Mouse (Mus musculus) gonadal fat pad, adult 2 months (tissue): ENCODE data around the gene Arhgef17. TPM values are rescaled to one million over a fixed set of nuclear protein-coding genes. Genes with fewer than 3 reads are reported as not detected.

Experiments
- DNase-seq: peaks from one replicate; pipeline ENCODE4 v3.0.0-alpha.2; 2012; ENCODE audit warnings: low read depth
- polyA plus RNA-seq: library from polyadenylated mRNA; depleted of rRNA; stranded (reverse); fragments of >200 nt; gene quantifications from 2 replicates; pipeline ENCODE4 v1.2.3, GENCODE M21; 2012; rRNA removed

Gene Arhgef17
- polyA plus RNA-seq = 20.0 and 21.9 TPM in 2 replicates

DNA sequence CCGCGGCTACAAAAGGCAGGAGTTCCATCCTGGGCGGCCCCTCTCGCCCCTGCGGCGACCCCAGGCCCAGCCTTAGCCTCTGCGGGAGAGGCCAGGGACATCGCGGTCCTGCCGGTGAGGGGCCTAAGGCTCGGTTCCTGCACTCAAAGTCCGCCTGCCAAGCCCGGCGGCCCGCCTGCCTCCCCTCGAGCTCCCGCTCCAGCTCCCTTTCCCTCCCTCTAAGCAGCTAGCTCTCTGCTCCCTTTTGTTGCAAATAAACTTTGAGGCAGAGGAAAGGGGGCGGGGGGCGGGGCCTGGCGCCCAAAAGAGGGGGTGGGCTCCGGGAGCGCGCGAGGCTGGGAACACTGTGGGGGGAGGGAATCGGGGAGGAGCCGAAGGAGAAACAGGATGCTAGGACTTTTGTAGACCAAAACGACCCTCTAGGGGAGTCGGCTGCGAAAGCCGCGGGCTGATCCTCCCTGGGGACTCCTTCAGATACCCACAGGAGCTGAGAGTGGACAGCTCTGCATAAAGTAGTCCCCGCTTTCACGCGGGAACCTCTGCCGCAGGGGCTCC lies at the start of gene Arhgef17:
Arhgef17 (minus strand) TSS at position 182 of the 555 bp plus-strand sequence.
- DNase-seq = no peak

DNA sequence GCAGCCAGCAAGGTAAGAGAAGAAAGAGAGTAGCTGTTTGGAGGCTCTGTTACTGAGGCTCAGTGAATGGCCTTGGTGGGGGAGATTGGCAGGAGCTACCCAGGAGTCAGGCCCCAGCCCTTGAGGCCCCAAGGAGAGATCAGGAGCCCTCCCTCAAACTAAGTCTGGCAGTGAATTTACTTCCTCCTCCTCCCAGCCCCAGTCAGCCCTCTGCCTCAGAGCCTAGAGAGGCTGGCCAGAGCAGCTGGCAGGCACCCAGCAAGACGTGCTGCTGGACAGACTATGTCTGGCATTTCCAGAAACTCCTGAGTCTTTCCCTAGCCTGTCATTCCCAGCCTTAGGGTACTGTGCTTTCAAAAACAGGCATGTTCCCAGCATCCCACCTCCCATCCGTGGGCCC lies 47.3 kb upstream of the Arhgef17 start:
- no peak for DNase-seq

DNA sequence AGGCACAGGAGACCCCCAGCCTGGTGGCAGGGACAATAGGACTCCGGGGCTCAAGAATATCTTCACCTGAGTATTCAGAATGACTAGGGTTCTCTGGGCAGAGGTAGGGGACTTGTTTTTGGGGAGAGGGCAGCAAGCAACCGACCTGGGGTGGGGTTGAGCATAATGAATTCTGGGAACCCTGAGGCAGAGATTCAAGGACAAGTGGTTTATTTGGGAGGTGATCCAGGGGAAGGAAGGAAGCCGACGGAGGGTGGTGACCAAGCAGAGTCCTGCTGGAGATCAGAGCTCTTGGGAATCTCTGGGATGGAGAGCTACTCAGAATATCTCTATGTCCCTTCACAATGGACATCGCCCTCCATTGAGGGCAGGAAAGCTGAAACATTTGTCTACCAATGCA lies 46.3 kb upstream of the Arhgef17 start:
- DNase-seq = no peak

DNA sequence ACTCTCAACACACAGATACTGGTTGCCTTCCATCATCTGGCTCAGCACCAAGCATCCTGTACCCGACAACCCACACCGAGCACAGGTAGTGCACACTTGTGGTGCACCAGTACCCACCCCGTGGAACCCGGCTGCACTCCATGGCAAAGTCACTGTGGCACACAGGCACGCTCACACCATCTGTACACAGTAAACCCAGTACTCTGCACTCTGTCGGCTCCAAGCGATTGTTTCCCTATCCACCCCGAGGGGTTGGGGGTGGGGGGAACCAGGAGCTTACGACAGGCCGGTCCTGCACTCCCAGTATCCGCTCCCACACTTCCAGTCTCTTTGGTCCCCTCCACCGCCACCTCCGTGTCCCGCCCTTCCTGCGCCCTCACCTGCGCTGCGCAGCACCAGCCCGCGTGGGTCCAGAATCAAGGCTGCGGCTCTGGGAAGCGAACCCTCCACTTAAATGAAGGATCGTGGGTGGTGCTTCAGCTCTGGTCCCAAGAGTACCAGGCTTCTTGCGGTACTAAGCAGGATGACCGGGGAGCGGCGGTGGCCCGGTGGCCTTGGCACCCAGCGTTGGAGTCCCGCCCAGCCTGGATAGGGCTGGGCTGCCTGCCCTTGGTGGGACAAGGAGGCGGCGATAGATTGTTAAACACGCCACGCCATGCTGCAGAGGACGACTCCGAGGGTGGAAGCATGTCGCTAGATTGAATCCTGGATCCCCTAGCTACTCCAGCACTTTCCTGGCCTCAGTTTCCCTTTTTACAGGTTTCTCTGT lies 42.4 kb upstream of the Arhgef17 start, which contains the start of gene P2ry6:
P2ry6 (minus strand) TSS at position 515 of the 769 bp plus-strand sequence.
- no peak for DNase-seq

DNA sequence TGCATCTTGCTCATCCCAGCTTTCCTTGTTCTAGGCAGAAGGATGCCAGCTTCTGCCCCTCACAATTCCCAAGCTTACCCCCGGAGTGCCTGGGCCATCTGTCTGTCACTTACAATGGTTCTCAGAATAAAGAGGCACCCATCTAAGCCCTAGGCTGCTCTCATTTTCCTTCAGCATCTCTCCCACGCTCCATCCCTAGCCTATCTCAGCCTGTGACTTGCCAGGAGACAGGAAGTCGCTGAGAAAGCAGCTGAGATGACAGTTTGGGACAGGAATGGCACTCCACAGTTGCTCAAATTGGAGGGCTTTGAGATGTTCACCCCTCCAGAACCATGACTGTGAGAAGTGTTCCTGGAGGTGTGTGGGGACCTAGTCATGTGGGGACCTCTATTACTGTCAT lies 41.0 kb upstream of the Arhgef17 start:
- no peak for DNase-seq

GRCm38 (mm10) chr7:100968874-100969659 lies 37.2 kb upstream of the Arhgef17 start:
- DNase-seq = no peak

- no peak for DNase-seq
These were observed 36.5 kb upstream of the Arhgef17 start for GRCm38 (mm10) chr7:100968376-100968775.

DNA sequence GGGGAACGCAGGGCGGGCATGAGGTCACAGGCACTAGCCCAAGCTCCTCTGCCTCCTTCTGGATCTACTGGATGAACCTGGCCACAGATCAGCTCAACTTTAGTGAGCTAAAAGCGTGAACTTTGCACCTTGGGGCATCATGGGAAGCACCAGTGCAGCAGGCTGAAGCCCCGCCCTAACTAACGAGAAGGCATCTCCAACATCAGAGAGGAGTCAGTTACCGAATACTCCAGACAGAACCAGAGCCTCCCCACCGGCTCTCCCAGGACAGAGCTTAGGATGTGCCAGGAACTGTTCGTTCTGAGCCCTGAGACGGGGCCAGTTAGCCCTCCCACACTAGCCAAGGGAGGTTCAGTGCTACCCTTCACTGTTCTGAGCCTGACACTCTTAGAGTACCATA lies 35.9 kb upstream of the Arhgef17 start:
- no peak for DNase-seq

- DNase-seq = no peak
These were observed 34.1 kb upstream of the Arhgef17 start for GRCm38 (mm10) chr7:100966014-100966413.

DNA sequence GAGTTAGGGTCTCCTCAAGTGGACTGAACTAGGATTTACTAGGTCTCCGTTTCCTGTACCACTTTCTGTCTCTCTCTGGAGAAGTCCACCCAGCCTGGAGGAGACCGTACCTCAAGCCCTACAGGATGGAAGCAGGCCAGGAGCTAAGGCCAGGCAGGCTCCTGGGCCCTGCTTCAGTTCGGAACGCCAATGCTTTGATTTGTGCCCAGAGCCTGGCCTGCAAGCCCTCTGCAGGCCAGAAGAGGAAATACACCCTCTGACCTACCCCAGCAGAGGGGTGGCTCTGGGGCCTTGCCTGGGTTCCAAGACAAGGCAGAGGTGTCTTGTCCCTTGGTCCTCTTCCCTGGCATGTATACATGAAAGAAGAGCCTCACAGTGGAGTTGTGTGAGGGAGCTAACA lies 33.2 kb upstream of the Arhgef17 start:
- DNase-seq = no peak

- no peak for DNase-seq
These were observed 32.3 kb upstream of the Arhgef17 start for GRCm38 (mm10) chr7:100964242-100964641.

DNA sequence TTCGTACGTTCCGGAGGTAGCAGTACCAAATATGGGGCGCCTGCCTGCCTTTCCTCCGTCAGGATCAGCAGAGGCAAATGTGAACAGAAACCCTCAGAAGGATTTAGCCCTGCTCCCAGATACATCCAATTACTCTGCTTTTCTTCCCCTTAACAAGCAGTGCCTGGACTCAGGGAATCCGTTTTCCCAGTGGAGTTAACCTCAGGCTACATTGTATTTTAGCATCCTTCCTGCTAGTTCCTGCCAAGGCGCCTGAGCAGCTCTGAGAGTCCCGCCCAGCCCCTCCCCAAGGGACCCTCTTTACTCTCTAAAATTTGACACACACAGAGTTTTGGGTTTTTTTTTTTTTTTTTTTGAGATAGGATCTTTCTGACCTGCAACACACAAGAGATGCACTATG lies 31.5 kb upstream of the Arhgef17 start:
- no peak for DNase-seq

DNA sequence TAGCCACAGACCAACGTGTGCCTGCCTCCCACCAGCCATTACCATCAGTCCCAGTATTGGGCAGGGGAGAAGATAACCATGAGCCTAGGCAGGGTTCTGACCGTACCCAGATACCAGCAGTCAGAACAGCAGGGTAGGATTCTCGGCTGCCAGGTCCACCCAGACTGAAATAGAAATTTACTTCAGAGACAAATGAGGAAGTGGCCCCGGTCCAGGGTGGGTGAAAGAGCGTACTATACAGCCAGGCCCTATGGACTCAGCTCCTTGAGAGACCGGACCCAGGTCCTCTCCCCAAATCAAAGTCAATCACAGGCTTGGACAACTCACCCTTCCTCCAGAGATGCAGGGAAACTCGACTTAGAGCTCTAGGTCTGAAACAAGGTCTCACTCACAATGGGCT lies 29.2 kb upstream of the Arhgef17 start:
- no peak for DNase-seq

DNA sequence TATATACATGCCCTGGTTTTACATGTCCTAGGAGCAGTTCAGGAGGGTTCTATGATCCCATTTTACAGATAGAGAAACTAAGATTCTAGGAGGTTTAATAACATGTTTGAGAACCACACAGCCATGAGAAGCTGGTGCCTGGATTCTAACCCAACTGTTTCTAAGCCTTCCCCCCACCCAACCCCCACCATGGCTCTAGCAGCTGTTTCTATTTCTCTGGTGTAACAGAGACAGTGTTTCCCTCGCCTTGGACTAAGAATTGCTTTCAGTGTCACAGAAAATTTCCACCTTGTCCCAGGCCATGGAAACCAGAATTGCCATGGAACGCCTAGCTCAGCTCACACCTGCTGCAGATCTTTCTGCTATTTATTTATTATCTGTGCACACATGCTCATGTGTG lies 28.6 kb upstream of the Arhgef17 start:
- no peak for DNase-seq

DNA sequence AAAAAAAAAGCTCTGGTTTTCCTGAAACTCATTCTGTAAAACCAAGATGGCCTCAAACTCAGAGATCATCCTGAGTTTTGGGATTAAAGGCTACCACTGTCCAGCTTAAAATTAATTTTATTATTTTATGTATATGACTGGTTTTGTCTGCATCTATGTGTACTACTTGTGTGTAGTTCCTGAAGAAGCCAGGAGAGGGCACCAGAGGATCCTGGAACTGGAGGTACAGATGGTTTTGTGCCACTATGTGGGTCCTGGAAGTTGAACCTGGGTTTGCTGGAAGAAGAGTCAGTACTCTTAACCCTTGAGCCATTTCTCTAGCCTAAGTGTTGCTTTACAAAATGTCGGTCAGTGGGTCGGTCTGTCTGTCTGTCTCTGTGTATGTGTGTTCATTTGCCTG lies 26.5 kb upstream of the Arhgef17 start:
- no peak for DNase-seq

DNA sequence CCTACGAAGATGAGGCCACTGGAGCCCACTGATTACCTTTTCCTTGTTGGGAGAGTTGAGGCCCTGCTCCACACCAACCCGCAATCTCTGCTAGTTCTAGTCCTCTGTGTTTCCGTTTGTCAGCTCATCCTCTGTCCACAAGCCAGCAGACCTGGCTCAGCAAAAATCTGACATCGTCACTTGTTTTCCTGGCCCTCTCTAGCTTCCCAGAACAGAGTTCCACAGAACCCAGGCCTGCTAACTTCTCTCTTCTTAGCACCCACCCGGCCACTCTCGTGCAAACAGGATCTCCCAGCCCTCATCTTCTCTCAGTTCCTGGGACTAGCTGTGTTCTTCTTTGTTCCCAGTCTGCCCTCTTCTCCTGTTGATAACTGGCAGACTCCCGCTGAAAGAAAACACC lies 20.8 kb upstream of the Arhgef17 start:
- no peak for DNase-seq

- DNase-seq = no peak
These were observed 20.0 kb upstream of the Arhgef17 start for GRCm38 (mm10) chr7:100951903-100952302.

GRCm38 (mm10) chr7:100950481-100951010 lies 18.6 kb upstream of the Arhgef17 start:
- no peak for DNase-seq

GRCm38 (mm10) chr7:100950031-100950430 lies 18.1 kb upstream of the Arhgef17 start:
- DNase-seq = no peak

DNA sequence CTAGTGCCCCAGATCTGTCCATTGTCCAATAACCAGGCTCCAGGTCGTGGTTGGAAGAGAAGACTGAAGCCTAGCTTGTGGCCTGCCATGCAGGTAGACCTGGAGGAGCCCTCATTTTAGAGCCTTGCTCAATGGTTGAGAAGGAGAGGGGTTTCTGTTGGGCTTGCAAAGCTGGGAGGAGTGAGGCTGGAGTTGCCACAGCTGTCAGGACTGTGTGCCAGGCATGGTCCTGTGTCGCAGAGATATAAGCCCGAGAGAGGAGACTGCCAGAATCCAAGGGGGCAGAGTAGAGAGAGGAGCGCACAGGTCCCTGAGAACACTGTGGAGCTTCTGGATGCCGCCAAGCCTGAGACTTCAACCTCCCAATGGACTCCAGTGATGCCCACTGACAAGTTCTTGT lies 12.8 kb upstream of the Arhgef17 start:
- no peak for DNase-seq

- DNase-seq = no peak
These were observed 12.4 kb upstream of the Arhgef17 start for GRCm38 (mm10) chr7:100944306-100944705.

GRCm38 (mm10) chr7:100942789-100943615 lies 11.1 kb upstream of the Arhgef17 start:
- no peak for DNase-seq
